Mouse (Mus musculus): ENCODE data around the gene Pkd2.
A peak's percentile ranks its signal among the peaks of the same experiment; 100 is the strongest.

The Pkd2 gene

GRCm38 (mm10) chr5:104465731-104466130 lies 6.5 kb downstream of the Pkd2 start:
- no peak for DNase-seq (ENCODE audit: low read depth, low spot score)

- DNase-seq (ENCODE audit: low read depth, low spot score), result no peak
Measured at GRCm38 (mm10) chr5:104466816-104467215, 7.6 kb downstream of the Pkd2 start.

- no peak for DNase-seq (ENCODE audit: low read depth, low spot score)
Measured at GRCm38 (mm10) chr5:104468586-104468985, 9.3 kb downstream of the Pkd2 start.

GRCm38 (mm10) chr5:104470981-104471391 lies 11.7 kb downstream of the Pkd2 start:
- DNase-seq (ENCODE audit: low read depth, low spot score), result no peak

GRCm38 (mm10) chr5:104472371-104472770 lies 13.1 kb downstream of the Pkd2 start:
- no peak for DNase-seq (ENCODE audit: low read depth, low spot score)

GRCm38 (mm10) chr5:104480367-104480766 lies 21.1 kb downstream of the Pkd2 start:
- no peak for DNase-seq (ENCODE audit: low read depth, low spot score)

GRCm38 (mm10) chr5:104482856-104483255 lies 23.6 kb downstream of the Pkd2 start:
- DNase-seq (ENCODE audit: low read depth, low spot score), result no peak

GRCm38 (mm10) chr5:104491561-104491960 lies 32.3 kb downstream of the Pkd2 start:
- DNase-seq (ENCODE audit: low read depth, low spot score), result no peak

- no peak for DNase-seq (ENCODE audit: low read depth, low spot score)
Measured at GRCm38 (mm10) chr5:104504883-104505282, 45.6 kb downstream of the Pkd2 start.

GRCm38 (mm10) chr5:104507829-104508194 lies 48.6 kb downstream of the Pkd2 start:
- no peak for DNase-seq (ENCODE audit: low read depth, low spot score)

GRCm38 (mm10) chr5:104508195-104508891 lies 49.1 kb downstream of the Pkd2 start, which contains the start of gene BC005561:
BC005561 (plus strand) TSS chr5:104508352.
- DNase-seq (ENCODE audit: low read depth, low spot score), result peak; percentile 81

- DNase-seq (ENCODE audit: low read depth, low spot score), result no peak
Measured at GRCm38 (mm10) chr5:104511211-104511610, 52.0 kb downstream of the Pkd2 start.

- no peak for DNase-seq (ENCODE audit: low read depth, low spot score)
Measured at GRCm38 (mm10) chr5:104538612-104539011, 79.4 kb downstream of the Pkd2 start.

GRCm38 (mm10) chr5:104539331-104539730 lies 80.1 kb downstream of the Pkd2 start:
- no peak for DNase-seq (ENCODE audit: low read depth, low spot score)

Measured in embryo, embryonic 11.5 days (tissue).